Mouse (Mus musculus) fat pad, adult 2 months (tissue): ENCODE results near the gene Atraid.
"Not testable (repeated sequence)": the region's sequence is repeated elsewhere in the genome, so short reads cannot be mapped to it uniquely, and the experiment has no call there.

Experiments
- DNase-seq: peaks from one replicate; pipeline ENCODE4 v3.0.0-alpha.2; 2011; ENCODE audit warnings: low read depth, low spot score; ENCODE audit errors: extremely low read depth

Gene Atraid

DNA sequence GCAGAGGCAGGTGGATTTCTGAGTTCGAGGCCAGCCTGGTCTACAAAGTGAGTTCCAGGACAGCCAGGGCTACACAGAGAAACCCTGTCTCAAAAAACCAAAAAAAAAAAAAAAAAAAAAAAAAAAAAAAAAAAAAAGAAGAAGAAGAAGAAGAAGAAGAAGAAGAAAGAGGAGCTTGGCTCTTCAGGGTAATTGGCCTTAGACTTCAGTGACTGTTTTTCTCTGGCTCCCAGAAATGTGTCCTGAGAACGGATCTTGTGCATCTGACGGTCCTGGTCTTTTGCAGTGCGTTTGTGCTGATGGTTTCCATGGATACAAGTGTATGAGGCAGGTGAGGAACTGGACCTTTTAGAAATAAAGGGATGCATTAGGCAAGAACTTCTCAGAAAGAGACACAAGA lies 5.6 kb downstream of the Atraid start:
- not testable (repeated sequence) for DNase-seq

DNA sequence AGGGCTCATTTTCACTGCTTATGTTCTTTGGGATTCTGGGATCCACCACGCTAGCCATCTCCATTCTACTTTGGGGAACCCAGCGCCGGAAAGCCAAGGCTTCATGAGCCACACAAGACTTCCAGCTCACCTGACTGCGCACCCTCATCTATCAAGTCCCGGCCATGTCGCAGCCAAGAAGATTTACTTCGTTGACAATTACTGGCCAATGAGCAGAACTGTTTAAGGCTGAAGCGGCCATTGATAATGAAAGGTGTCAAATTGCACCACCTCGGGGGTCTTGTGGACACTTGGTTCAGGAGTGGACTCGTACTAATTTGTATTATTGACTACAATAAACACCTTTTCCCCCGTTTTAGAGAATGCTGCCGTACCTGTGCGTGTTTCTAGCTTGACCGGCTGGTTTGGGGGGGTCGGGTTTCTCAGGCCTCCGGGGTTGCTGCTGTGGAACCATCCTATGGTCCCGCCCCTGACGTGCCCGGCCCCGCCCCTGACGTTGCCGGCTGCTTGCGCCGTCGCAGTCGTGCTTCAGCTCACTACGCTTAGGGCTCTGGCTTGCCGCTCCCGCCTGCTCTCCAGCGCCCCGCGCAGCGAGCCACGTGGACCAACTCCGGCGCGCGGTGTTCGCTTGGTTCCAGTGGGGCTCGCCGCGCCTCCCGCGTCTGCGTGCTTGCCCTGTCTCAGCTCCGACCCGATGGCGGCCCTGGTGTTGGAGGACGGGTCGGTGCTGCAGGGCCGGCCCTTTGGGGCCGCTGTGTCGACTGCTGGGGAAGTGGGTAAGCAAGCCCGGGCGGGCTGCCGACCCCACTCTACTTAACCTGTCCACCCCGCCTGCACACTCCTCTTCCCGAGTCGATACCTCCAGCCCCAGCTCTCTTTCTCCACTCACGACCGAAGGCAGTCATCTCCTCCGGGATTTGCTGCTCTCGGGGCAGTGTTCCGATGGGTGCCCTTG lies 6.4 kb downstream of the Atraid start, which contains the start of gene Cad:
Cad (plus strand) TSS at position 520 of the 955 bp plus-strand sequence.
- DNase-seq, result no peak

DNA sequence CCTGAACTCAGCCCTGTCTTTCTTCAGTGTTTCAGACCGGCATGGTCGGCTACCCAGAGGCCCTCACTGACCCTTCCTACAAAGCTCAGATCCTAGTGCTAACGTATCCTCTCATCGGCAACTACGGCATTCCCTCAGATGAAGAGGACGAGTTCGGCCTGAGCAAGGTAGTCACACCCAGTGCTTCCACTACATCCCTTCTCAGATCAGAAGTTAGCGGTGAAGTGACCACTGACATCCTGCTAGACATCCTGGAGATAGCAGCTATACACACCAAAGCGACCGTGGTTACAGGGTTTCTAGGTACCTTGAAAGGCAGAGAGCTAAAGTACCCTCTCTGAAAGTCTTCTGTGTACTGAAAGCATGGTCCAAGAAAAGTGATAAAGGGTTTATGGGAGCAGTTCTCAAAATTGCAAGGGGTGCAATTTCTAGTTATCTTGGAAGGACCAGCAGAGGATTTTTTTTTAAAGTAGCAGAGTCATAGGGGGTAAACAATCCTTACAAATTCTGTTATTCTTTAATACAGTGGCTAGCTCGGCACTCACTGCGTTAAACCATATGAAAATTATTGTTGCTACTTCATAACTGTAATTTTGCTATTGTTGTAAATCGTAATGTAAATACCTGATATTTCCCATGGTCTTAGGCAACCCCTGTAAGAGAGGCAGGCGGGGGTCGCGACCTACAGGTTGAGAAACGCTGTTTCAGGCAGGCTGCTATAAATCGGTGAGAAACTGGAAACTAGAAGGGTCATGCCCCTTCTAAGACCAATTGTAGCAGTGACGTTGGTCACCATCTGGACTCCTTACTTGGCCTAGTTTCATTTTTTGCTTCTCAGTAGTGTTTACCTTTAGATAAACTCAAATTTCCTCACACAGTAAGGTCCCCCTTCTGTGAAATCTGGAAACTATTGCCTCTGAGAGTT lies 7.4 kb downstream of the Atraid start:
- DNase-seq, result no peak

GRCm38 (mm10) chr5:31069810-31070209 lies 21.7 kb downstream of the Atraid start:
- DNase-seq, result no peak

- no peak for DNase-seq
Observed at GRCm38 (mm10) chr5:31071059-31071458, 22.9 kb downstream of the Atraid start.

- DNase-seq, result no peak
Observed at GRCm38 (mm10) chr5:31071821-31072220, 23.7 kb downstream of the Atraid start.

GRCm38 (mm10) chr5:31073176-31073575 lies 25.1 kb downstream of the Atraid start:
- DNase-seq, result no peak

DNA sequence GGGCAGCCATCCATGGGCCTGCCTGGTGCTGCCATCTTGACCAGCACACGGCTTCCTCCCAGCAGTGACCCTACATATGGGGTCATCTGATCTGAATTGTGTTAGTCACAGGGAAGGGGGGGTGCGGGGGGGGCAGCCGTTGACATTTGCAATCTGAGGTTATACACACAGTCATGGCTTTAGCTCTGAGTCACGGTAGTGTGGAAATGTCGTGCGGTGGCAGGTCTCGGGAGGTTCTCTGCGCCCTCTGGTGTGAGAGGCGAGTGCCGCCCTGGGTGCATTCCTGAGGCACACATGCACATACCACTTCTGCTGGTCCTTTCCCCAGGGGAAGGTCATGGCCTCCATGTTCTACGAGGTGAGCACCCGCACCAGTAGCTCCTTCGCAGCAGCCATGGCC lies 28.2 kb downstream of the Atraid start:
- no peak for DNase-seq

- DNase-seq, result no peak
Observed at GRCm38 (mm10) chr5:31080059-31080794, 32.1 kb downstream of the Atraid start.

DNA sequence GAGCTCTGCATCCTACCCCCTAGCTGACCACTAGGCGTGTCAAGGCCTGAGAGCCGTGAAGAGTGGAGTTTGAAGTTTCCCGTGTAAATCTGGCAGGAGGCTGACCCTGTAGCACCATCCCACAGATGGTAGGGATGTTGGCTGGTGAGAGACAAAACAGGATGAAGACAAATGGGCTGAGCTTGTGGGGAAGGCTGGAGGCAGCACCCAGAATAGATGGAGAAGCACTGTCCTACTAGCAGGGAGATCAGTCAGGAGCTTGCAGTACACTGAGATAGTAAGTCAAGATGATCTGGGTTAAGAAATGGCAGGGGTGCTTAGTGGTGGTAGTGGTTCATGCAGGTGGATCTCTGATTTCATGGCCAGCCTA lies 32.7 kb downstream of the Atraid start:
- DNase-seq, result no peak

GRCm38 (mm10) chr5:31081386-31081785 lies 33.3 kb downstream of the Atraid start:
- DNase-seq, result no peak

DNA sequence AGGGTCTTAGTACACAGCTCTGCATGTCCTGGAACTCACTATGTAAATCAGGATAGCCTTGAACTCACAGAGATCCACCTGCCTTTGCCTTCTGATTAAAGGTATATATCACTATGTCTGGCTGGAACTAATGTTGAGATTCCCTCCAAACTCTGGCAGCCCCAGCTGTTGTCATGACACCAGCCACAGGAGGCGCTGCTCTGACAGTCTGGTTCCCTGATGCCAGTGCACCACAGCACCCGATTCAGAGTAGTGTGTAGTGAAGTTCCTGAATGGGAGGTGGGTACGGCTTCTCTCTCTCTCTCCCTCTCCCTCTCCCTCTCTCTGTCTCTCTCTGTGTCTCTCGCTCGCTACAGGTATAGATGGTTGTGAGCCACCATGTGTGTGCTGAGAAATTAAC lies 34.2 kb downstream of the Atraid start:
- no peak for DNase-seq

GRCm38 (mm10) chr5:31082935-31083625 lies 35.0 kb downstream of the Atraid start:
- DNase-seq, result no peak

DNA sequence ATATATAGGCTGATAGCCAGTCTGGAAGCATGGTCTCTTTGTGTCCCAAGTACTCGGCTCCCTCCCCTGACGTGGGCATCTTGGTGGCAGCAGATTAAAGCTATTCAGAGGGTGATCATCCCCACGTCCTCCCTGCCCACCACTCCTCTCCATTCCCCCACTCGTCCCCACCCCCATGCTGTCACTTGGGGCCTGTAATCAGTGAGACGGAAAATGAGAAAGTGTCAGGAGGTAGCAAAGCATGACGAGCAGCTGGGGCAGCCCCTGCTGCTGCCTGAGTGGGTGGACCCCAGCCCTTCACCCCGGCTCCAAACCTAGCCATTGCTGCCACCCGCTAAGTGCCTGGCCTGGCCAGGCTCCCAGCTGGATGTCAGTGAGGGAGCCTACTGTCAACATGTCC lies 35.8 kb downstream of the Atraid start:
- DNase-seq, result no peak

- DNase-seq, result no peak
Observed at GRCm38 (mm10) chr5:31086606-31087005, 38.5 kb downstream of the Atraid start.

GRCm38 (mm10) chr5:31087131-31087530 lies 39.0 kb downstream of the Atraid start:
- DNase-seq, result no peak

GRCm38 (mm10) chr5:31092231-31092975 lies 44.3 kb downstream of the Atraid start:
- no peak for DNase-seq

- DNase-seq, result no peak
Observed at GRCm38 (mm10) chr5:31093151-31094041, 45.3 kb downstream of the Atraid start.
